Mouse (Mus musculus) CH12.LX (cell line): ENCODE measurements around the gene Ikzf3. TPM values are rescaled to one million over a fixed set of nuclear protein-coding genes. Genes with fewer than 3 reads are reported as not detected.
A peak's percentile ranks its signal among the peaks of the same experiment; 100 is the strongest.

Experiments
- DNase-seq: peaks from one replicate; pipeline ENCODE4 v3.0.0-alpha.2; 2013; ENCODE audit errors: extremely low read depth
- H3K27ac ChIP-seq: 2 replicates; pipeline ENCODE4 v1.5.1; 2012; ENCODE audit warnings: low read depth, mild to moderate bottlenecking, control low read depth, moderate library complexity; ENCODE audit not compliant: insufficient read depth
- H3K27me3 ChIP-seq: replicated peaks from 2 replicates; pipeline ENCODE3; 2012; ENCODE audit warnings: inconsistent platforms
- H3K36me3 ChIP-seq, 2 experiments: replicated peaks in 1 of 2; 2 replicates each; pipeline versions ENCODE3 to v1.6.1; 2012; ENCODE audit warnings: inconsistent platforms in 1 of 2, low read length in 1 of 2, mild to moderate bottlenecking in 1 of 2, mixed read lengths in 1 of 2, moderate library complexity in 1 of 2; ENCODE audit not compliant: control insufficient read depth in 1 of 2, insufficient read depth in 1 of 2
- H3K4me1 ChIP-seq, 2 experiments: 2 replicates each; pipeline ENCODE4 v1.6.1; 2012; ENCODE audit warnings: inconsistent platforms in 1 of 2, moderate library complexity in 1 of 2; ENCODE audit not compliant: insufficient read depth in 2 of 2, control insufficient read depth in 1 of 2
- H3K4me2 ChIP-seq: 2 replicates; pipeline ENCODE4 v1.6.1; 2012; ENCODE audit warnings: low read depth, mild to moderate bottlenecking, control low read depth; ENCODE audit not compliant: poor library complexity, insufficient read depth, severe bottlenecking
- H3K4me3 ChIP-seq, 3 experiments: fragments of 150-350 bp in 1 of 3; sonication (generic) in 1 of 3; replicated peaks in 1 of 3; 2 replicates each; pipeline versions ENCODE3 to v1.5.1; 2011 to 2012; ENCODE audit warnings: low read depth in 2 of 3, low read length in 2 of 3, mild to moderate bottlenecking in 2 of 3, moderate library complexity in 2 of 3, control low read depth in 1 of 3, improper control_type of control experiment in 1 of 3, inconsistent platforms in 1 of 3, mixed read lengths in 1 of 3; ENCODE audit not compliant: poor library complexity in 1 of 3
- H3K79me2 ChIP-seq: replicated peaks from 2 replicates; pipeline ENCODE4 v1.6.1; 2012; ENCODE audit warnings: mild to moderate bottlenecking, moderate library complexity; ENCODE audit not compliant: control insufficient read depth, poor library complexity, insufficient read depth, severe bottlenecking; ENCODE audit errors: extremely low read depth
- H3K9ac ChIP-seq: 2 replicates; pipeline ENCODE4 v1.6.1; 2012; ENCODE audit warnings: low read depth, mild to moderate bottlenecking, control low read depth, moderate library complexity; ENCODE audit not compliant: insufficient read depth
- H3K9me3 ChIP-seq: replicated peaks from 2 replicates; pipeline ENCODE3; 2012; ENCODE audit warnings: low read length, inconsistent platforms, mixed read lengths
- BHLHE40 ChIP-seq: IDR thresholded peaks from 2 replicates; pipeline ENCODE4 v1.6.1; 2011; ENCODE audit warnings: mild to moderate bottlenecking, low read depth, low read length, improper control_type of control experiment
- CHD1 ChIP-seq: IDR thresholded peaks from 2 replicates; pipeline ENCODE4 v1.6.1; 2012; ENCODE audit warnings: low read depth, low read length, improper control_type of control experiment, inconsistent platforms
- CHD2 ChIP-seq: IDR thresholded peaks from 2 replicates; pipeline ENCODE4 v1.6.1; 2011; ENCODE audit warnings: low read length, improper control_type of control experiment
- CTCF ChIP-seq, 2 experiments: IDR thresholded peaks in 1 of 2; conservative IDR thresholded peaks in 1 of 2; 2 replicates each; pipeline ENCODE4 v1.5.1; 2011 to 2012; ENCODE audit warnings: low read depth in 2 of 2, low read length in 2 of 2, improper control_type of control experiment in 1 of 2, inconsistent platforms in 1 of 2, mild to moderate bottlenecking in 1 of 2, moderate library complexity in 1 of 2
- ELF1 ChIP-seq: IDR thresholded peaks from 2 replicates; pipeline ENCODE4 v1.6.1; 2014; ENCODE audit warnings: low read depth, mild to moderate bottlenecking, inconsistent platforms, low read length, improper control_type of control experiment
- EP300 ChIP-seq: IDR thresholded peaks from 2 replicates; pipeline ENCODE4 v1.6.1; 2011; ENCODE audit warnings: low read length, improper control_type of control experiment
- ETS1 ChIP-seq: conservative IDR thresholded peaks from 2 replicates; pipeline ENCODE4 v1.6.1; 2012; ENCODE audit warnings: low read depth, mild to moderate bottlenecking, inconsistent platforms, low read length, improper control_type of control experiment, moderate library complexity
- HCFC1 ChIP-seq: IDR thresholded peaks from 2 replicates; pipeline ENCODE4 v1.6.1; 2012; ENCODE audit warnings: low read depth, mild to moderate bottlenecking, inconsistent platforms, low read length, improper control_type of control experiment
- IRF4 ChIP-seq: IDR thresholded peaks from 2 replicates; pipeline ENCODE4 v1.6.1; 2014; ENCODE audit warnings: low read depth, mild to moderate bottlenecking, inconsistent platforms, low read length, improper control_type of control experiment
- JUN ChIP-seq: IDR thresholded peaks from 2 replicates; pipeline ENCODE4 v1.6.1; 2011; ENCODE audit warnings: low read depth, mild to moderate bottlenecking, low read length, improper control_type of control experiment, moderate library complexity; ENCODE audit not compliant: insufficient read depth
- JUND ChIP-seq: conservative IDR thresholded peaks from 2 replicates; pipeline ENCODE4 v1.6.1; 2011; ENCODE audit warnings: low read depth, low read length, improper control_type of control experiment
- KAT2A ChIP-seq: IDR thresholded peaks from 2 replicates; pipeline ENCODE4 v1.6.1; 2012; ENCODE audit warnings: low read length, improper control_type of control experiment, inconsistent platforms; ENCODE audit not compliant: insufficient replicate concordance
- MAFK ChIP-seq: IDR thresholded peaks from 2 replicates; pipeline ENCODE4 v1.6.1; 2011; ENCODE audit warnings: low read length, improper control_type of control experiment; ENCODE audit not compliant: insufficient replicate concordance
- MAX ChIP-seq: IDR thresholded peaks from 2 replicates; pipeline ENCODE4 v1.6.1; 2011; ENCODE audit warnings: low read length, improper control_type of control experiment
- MAZ ChIP-seq: IDR thresholded peaks from 2 replicates; pipeline ENCODE4 v1.6.1; 2012; ENCODE audit warnings: low read depth, mild to moderate bottlenecking, inconsistent platforms, low read length, improper control_type of control experiment, moderate library complexity
- MEF2A ChIP-seq: IDR thresholded peaks from 2 replicates; pipeline ENCODE4 v1.6.1; 2014; ENCODE audit warnings: low read depth, mild to moderate bottlenecking, inconsistent platforms, low read length, improper control_type of control experiment, borderline replicate concordance
- MXI1 ChIP-seq: IDR thresholded peaks from 2 replicates; pipeline ENCODE4 v1.6.1; 2011; ENCODE audit warnings: mild to moderate bottlenecking, low read depth, low read length, improper control_type of control experiment
- MYC ChIP-seq: IDR thresholded peaks from 2 replicates; pipeline ENCODE4 v1.6.1; 2011; ENCODE audit warnings: low read depth, mild to moderate bottlenecking, improper control_type of control experiment, low read length
- NELFE ChIP-seq: IDR thresholded peaks from 2 replicates; pipeline ENCODE4 v1.6.1; 2011; ENCODE audit warnings: low read depth, low read length, improper control_type of control experiment
- NRF1 ChIP-seq: IDR thresholded peaks from 2 replicates; pipeline ENCODE4 v1.6.1; 2014; ENCODE audit warnings: low read depth, mild to moderate bottlenecking, inconsistent platforms, low read length, improper control_type of control experiment, moderate library complexity
- PAX5 ChIP-seq: IDR thresholded peaks from 2 replicates; pipeline ENCODE4 v1.6.1; 2012; ENCODE audit warnings: low read length, inconsistent platforms, mixed read lengths
- POLR2A ChIP-seq: IDR thresholded peaks from 2 replicates; pipeline ENCODE4 v1.6.1; 2011; ENCODE audit warnings: low read depth, mild to moderate bottlenecking, improper control_type of control experiment, low read length
- POLR2AphosphoS2 ChIP-seq: IDR thresholded peaks from 2 replicates; pipeline ENCODE4 v1.6.1; 2011; ENCODE audit warnings: low read depth, low read length, improper control_type of control experiment
- RCOR1 ChIP-seq: conservative IDR thresholded peaks from 2 replicates; pipeline ENCODE4 v1.6.1; 2012; ENCODE audit warnings: low read depth, mild to moderate bottlenecking, inconsistent platforms, low read length, improper control_type of control experiment
- SIN3A ChIP-seq: IDR thresholded peaks from 2 replicates; pipeline ENCODE4 v1.6.1; 2012; ENCODE audit warnings: low read length, improper control_type of control experiment, inconsistent platforms
- SMC3 ChIP-seq: IDR thresholded peaks from 2 replicates; pipeline ENCODE4 v1.6.1; 2011; ENCODE audit warnings: low read depth, low read length, improper control_type of control experiment
- TBP ChIP-seq: conservative IDR thresholded peaks from 2 replicates; pipeline ENCODE4 v1.6.1; 2011; ENCODE audit warnings: low read depth, low read length, improper control_type of control experiment
- TCF12 ChIP-seq: IDR thresholded peaks from 2 replicates; pipeline ENCODE4 v1.6.1; 2014; ENCODE audit warnings: low read depth, mild to moderate bottlenecking, inconsistent platforms, low read length, improper control_type of control experiment
- UBTF ChIP-seq: IDR thresholded peaks from 2 replicates; pipeline ENCODE4 v1.6.1; 2012; ENCODE audit warnings: low read depth, mild to moderate bottlenecking, inconsistent platforms, low read length, improper control_type of control experiment, moderate library complexity
- USF1 ChIP-seq: IDR thresholded peaks from 2 replicates; pipeline ENCODE4 v1.6.1; 2014; ENCODE audit warnings: low read depth, mild to moderate bottlenecking, inconsistent platforms, low read length, improper control_type of control experiment
- ZC3H11A ChIP-seq: IDR thresholded peaks from 2 replicates; pipeline ENCODE4 v1.6.1; 2012; ENCODE audit warnings: low read depth, mild to moderate bottlenecking, inconsistent platforms, low read length, improper control_type of control experiment
- ZKSCAN1 ChIP-seq: IDR thresholded peaks from 2 replicates; pipeline ENCODE4 v1.6.1; 2012; ENCODE audit warnings: low read depth, inconsistent platforms, low read length, improper control_type of control experiment, borderline replicate concordance
- ZMIZ1 ChIP-seq: IDR thresholded peaks from 2 replicates; pipeline ENCODE4 v1.6.1; 2012; ENCODE audit warnings: low read depth, mild to moderate bottlenecking, inconsistent platforms, low read length, improper control_type of control experiment
- ZNF384 ChIP-seq: IDR thresholded peaks from 2 replicates; pipeline ENCODE4 v1.6.1; 2012; ENCODE audit warnings: low read depth, low read length, improper control_type of control experiment, inconsistent platforms
- dilution Hi-C: fragments of 300-500 bp; cut with MboI; formaldehyde crosslinking; loops from 2 replicates; pipeline ENCODE4 v1.14.3; 2020; ENCODE audit warnings: low sequenced_read_pairs; ENCODE audit not compliant: extremely low pct_unique_long_range_greater_than_20kb, extremely low pct_ligation_motif_present
- in situ Hi-C: fragments of 300-500 bp; cut with MboI; formaldehyde crosslinking; loops from 3 replicates; pipeline ENCODE4 v1.14.3; 2019; ENCODE audit warnings: low sequenced_read_pairs, low pct_ligation_motif_present, low pct_unique_long_range_greater_than_20kb, mixed read lengths
- polyA plus RNA-seq: library from polyadenylated mRNA; unstranded; fragments of >175 nt; gene quantifications from 2 replicates; pipeline ENCODE4 v1.2.1, GENCODE M21; 2012; ENCODE audit warnings: low read depth; ENCODE audit not compliant: insufficient read length
- total RNA-seq, 2 experiments: library from RNA; depleted of rRNA; stranded (reverse); fragments of 300-350 nt in 1 of 2; fragments of >200 nt in 1 of 2; gene quantifications; 2 replicates each; pipeline ENCODE4 v1.2.3; 2012 to 2014

Ikzf3 gene
- total and polyA plus RNA-seq, 3 experiments: 110 to 238 (median 130) TPM

GRCm38 (mm10) chr11:98474967-98475366 is 70.9 kb downstream of the Ikzf3 start:
- Histone ChIP-seq H3K9me3 (no peaks in the 10 kb centered on the region), H3K4me1 (peaks cover 36 to 60% of the 10 kb centered on the region in 2 experiments), H3K79me2 (peaks cover 60% of the 10 kb centered on the region), H3K27ac (peak overlapping the region; percentile 82), H3K4me2 (peak overlapping the region; percentile 96), H3K36me3 (peaks cover 17 to 45% of the 10 kb centered on the region in 2 experiments), H3K4me3 (peak overlapping the region; percentile 54 to 83 (median 70)), H3K27me3 (no peaks in the 10 kb centered on the region), H3K9ac (peak overlapping the region; percentile 96)
- dilution Hi-C loops (no loop called here), in situ Hi-C loops (loop anchor here (5.0 kb wide), 1 partner anchor 72 kb away; the partner anchor contains the start of gene Ikzf3)
- DNase-seq: peak; percentile 91
- TF ChIP-seq ZKSCAN1 (no peak), ZMIZ1 (peak; percentile 90; the same call in 1 of the 2 replicates), CHD1 (no peak; the same call in 1 of the 2 replicates), IRF4 (no peak; the same call in 1 of the 2 replicates), KAT2A (peak; percentile 56; the same call in 1 of the 2 replicates), MAX (peak; percentile 97), USF1 (no peak; the same call in 1 of the 2 replicates), TCF12 (peak; percentile 78; the same call in 1 of the 2 replicates), NRF1 (no peak), TBP (peak; percentile 90), MXI1 (peak; percentile 98), EP300 (no peak), NELFE (peak; percentile 59; the same call in 1 of the 2 replicates), JUND (no peak), CTCF (conservative IDR thresholded peaks at IDR 0.05 in 1 of 2, IDR thresholded peaks at IDR 0.05 in 1 of 2; ENCODE audit: low read depth in 2 of 2, low read length in 2 of 2) (no peak), BHLHE40 (peak; percentile 64), PAX5 (no peak), HCFC1 (peak; percentile 33), SIN3A (peak; percentile 80), UBTF (peak; percentile 74; the same call in 1 of the 2 replicates), JUN (no peak), MAZ (peak; percentile 9; the same call in 1 of the 2 replicates), ELF1 (no peak), ZC3H11A (no peak), MEF2A (no peak), MAFK (peak; percentile 8; the same call in 1 of the 2 replicates), ZNF384 (peak; percentile 29; the same call in 1 of the 2 replicates), SMC3 (peak; percentile 23), CHD2 (no peak), MYC (peak; percentile 98), POLR2A (peak; percentile 81), ETS1 (0 out of 2 replicates have a peak, but pooled peaks have one; percentile 19), RCOR1 (no peak), POLR2AphosphoS2 (peak; percentile 71)
